Mouse (Mus musculus) forebrain, embryonic 10.5 days (tissue): ENCODE measurements around the gene Hspb2. TPM values are rescaled to one million over a fixed set of nuclear protein-coding genes. Genes with fewer than 3 reads are reported as not detected.

Experiments used
- DNase-seq: peaks from one replicate; pipeline ENCODE4 v3.0.0-alpha.2; 2017; ENCODE audit warnings: low spot score; ENCODE audit errors: extremely low spot score
- H3K27ac ChIP-seq: fragments of 300-500 bp; sonication (generic); 2 replicates; pipeline ENCODE4 v1.5.1; 2016; ENCODE audit warnings: mild to moderate bottlenecking
- H3K27me3 ChIP-seq: fragments of 300-500 bp; sonication (generic); 2 replicates; pipeline ENCODE4 v1.6.1; 2016; ENCODE audit warnings: mild to moderate bottlenecking; ENCODE audit not compliant: poor library complexity, severe bottlenecking
- H3K36me3 ChIP-seq: fragments of 300-500 bp; sonication (generic); replicated peaks from 2 replicates; pipeline ENCODE4 v1.6.1; 2016; ENCODE audit warnings: mild to moderate bottlenecking, moderate library complexity
- H3K4me1 ChIP-seq: fragments of 300-500 bp; sonication (generic); 2 replicates; pipeline ENCODE4 v1.6.1; 2016
- H3K4me3 ChIP-seq: fragments of 300-500 bp; sonication (generic); 2 replicates; pipeline ENCODE4 v1.5.1; 2016; ENCODE audit warnings: mild to moderate bottlenecking, moderate library complexity
- H3K9me3 ChIP-seq: fragments of 300-500 bp; sonication (generic); 2 replicates; pipeline ENCODE4 v1.6.1; 2016; ENCODE audit warnings: mild to moderate bottlenecking, moderate library complexity
- WGBS: fragments of 180-500 bp; shearing (Covaris S2); methylation state at CpG from one replicate; pipeline ENCODE4 v1.1.7; 2016; 5-methylcytosine and 5-hydroxymethylcytosine counted together
- polyA plus RNA-seq: library from polyadenylated mRNA; unstranded; fragments of >200 nt; fragmentation: Nextera tagmentation; extraction: Ambion mirVana; gene quantifications from 2 replicates; pipeline ENCODE4 v1.2.1, GENCODE M21; 2016

The Hspb2 gene
- polyA plus RNA-seq, 1 experiment from 2014 or later = 0.69 TPM

GRCm38 (mm10) chr9:50724147-50724546 lies 28.0 kb downstream of the Hspb2 start:
- Histone ChIP-seq H3K9me3 (no peaks in the 10 kb centered on the region), H3K4me1 (peaks cover 66% of the 10 kb centered on the region), H3K27me3 (no peaks in the 10 kb centered on the region), H3K4me3 (no peak overlapping the region), H3K36me3 (peaks cover 6% of the 10 kb centered on the region), H3K27ac (peak overlapping the region; percentile 31; the same call in 1 of the 2 replicates)
- 84% methylated on average over 2 of the region's 2 CpGs for WGBS
- no peak for DNase-seq

GRCm38 (mm10) chr9:50723406-50723805 lies 28.7 kb downstream of the Hspb2 start:
- no peak overlapping the region for H3K4me3 ChIP-seq
- WGBS = 93% methylated on average over 7 of the region's 7 CpGs
- no peaks in the 10 kb centered on the region for H3K27me3 ChIP-seq
- no peak for DNase-seq
- peaks cover 6% of the 10 kb centered on the region for H3K36me3 ChIP-seq
- no peak overlapping the region for H3K27ac ChIP-seq
- H3K4me1 ChIP-seq = peaks cover 63% of the 10 kb centered on the region
- H3K9me3 ChIP-seq = no peaks in the 10 kb centered on the region

GRCm38 (mm10) chr9:50722451-50722911 lies 29.7 kb downstream of the Hspb2 start:
- no peak for DNase-seq
- H3K36me3 ChIP-seq = peaks cover 11% of the 10 kb centered on the region
- H3K27ac ChIP-seq = 0 out of 2 replicates have a peak overlapping the region, but pooled peaks have one; percentile 25
- no peak overlapping the region for H3K4me3 ChIP-seq
- no peaks in the 10 kb centered on the region for H3K27me3 ChIP-seq
- no peaks in the 10 kb centered on the region for H3K9me3 ChIP-seq
- H3K4me1 ChIP-seq = peaks cover 54% of the 10 kb centered on the region
- WGBS = 63% methylated on average over 8 of the region's 8 CpGs

- Histone ChIP-seq H3K36me3 (peaks cover 18% of the 10 kb centered on the region), H3K4me3 (no peak overlapping the region), H3K4me1 (peaks cover 40% of the 10 kb centered on the region), H3K9me3 (no peaks in the 10 kb centered on the region), H3K27me3 (no peaks in the 10 kb centered on the region), H3K27ac (no peak overlapping the region)
- WGBS = 51% methylated on average over 12 of the region's 12 CpGs
- no peak for DNase-seq
Observed at GRCm38 (mm10) chr9:50721061-50721460, 31.1 kb downstream of the Hspb2 start.

- Histone ChIP-seq H3K27me3 (no peaks in the 10 kb centered on the region), H3K9me3 (no peaks in the 10 kb centered on the region), H3K4me3 (no peak overlapping the region), H3K27ac (no peak overlapping the region), H3K36me3 (peaks cover 21% of the 10 kb centered on the region), H3K4me1 (peaks cover 19% of the 10 kb centered on the region)
- no peak for DNase-seq
- WGBS = 89% methylated on average over 4 of the region's 4 CpGs
Observed at GRCm38 (mm10) chr9:50718878-50719277, 33.3 kb downstream of the Hspb2 start.

- Histone ChIP-seq H3K4me3 (no peak overlapping the region), H3K9me3 (no peaks in the 10 kb centered on the region), H3K27me3 (no peaks in the 10 kb centered on the region), H3K4me1 (no peaks in the 10 kb centered on the region), H3K27ac (no peak overlapping the region), H3K36me3 (peaks cover 28% of the 10 kb centered on the region)
- WGBS = 72% methylated on average over 4 of the region's 4 CpGs
- DNase-seq = no peak
Observed at GRCm38 (mm10) chr9:50714188-50714587, 38.0 kb downstream of the Hspb2 start.

GRCm38 (mm10) chr9:50711337-50711736 lies 40.8 kb downstream of the Hspb2 start:
- H3K9me3 ChIP-seq = no peaks in the 10 kb centered on the region
- H3K4me1 ChIP-seq = no peaks in the 10 kb centered on the region
- no peaks in the 10 kb centered on the region for H3K27me3 ChIP-seq
- H3K27ac ChIP-seq = no peak overlapping the region
- no peak overlapping the region for H3K4me3 ChIP-seq
- DNase-seq = no peak
- peaks cover 31% of the 10 kb centered on the region for H3K36me3 ChIP-seq
- 82% methylated on average over 4 of the region's 4 CpGs for WGBS

GRCm38 (mm10) chr9:50709108-50709507 lies 43.0 kb downstream of the Hspb2 start:
- no peaks in the 10 kb centered on the region for H3K9me3 ChIP-seq
- H3K36me3 ChIP-seq = peaks cover 24% of the 10 kb centered on the region
- no peak overlapping the region for H3K27ac ChIP-seq
- DNase-seq = no peak
- H3K27me3 ChIP-seq = no peaks in the 10 kb centered on the region
- peaks cover 11% of the 10 kb centered on the region; the same call in 1 of the 2 replicates for H3K4me1 ChIP-seq
- 32% methylated on average over 2 of the region's 2 CpGs for WGBS
- no peak overlapping the region for H3K4me3 ChIP-seq

- 62% methylated on average over 6 of the region's 6 CpGs for WGBS
- DNase-seq = no peak
- H3K9me3 ChIP-seq = no peaks in the 10 kb centered on the region
Observed at GRCm38 (mm10) chr9:50704907-50705306, 47.2 kb downstream of the Hspb2 start.

More at GRCm38 (mm10) chr9:50704907-50705306, 47.2 kb downstream of the Hspb2 start:
- H3K4me1 ChIP-seq = peaks cover 11% of the 10 kb centered on the region; the same call in 1 of the 2 replicates
- H3K27ac ChIP-seq = no peak overlapping the region
- H3K36me3 ChIP-seq = peaks cover 43% of the 10 kb centered on the region
- H3K4me3 ChIP-seq = no peak overlapping the region
- peaks cover 22% of the 10 kb centered on the region for H3K27me3 ChIP-seq

Other genes with a start within 250 kb of the Hspb2 start
- 81.2 and 86.5 TPM in 2 replicates for gene Pts, start 223.6 kb downstream of the Hspb2 start, polyA plus RNA-seq
- gene Il18, start 197.5 kb downstream of the Hspb2 start, polyA plus RNA-seq = 3.7 and 4.5 TPM in 2 replicates
- gene Bco2, start 197.2 kb downstream of the Hspb2 start, polyA plus RNA-seq = 0.25 TPM in 2 replicates
- gene Tex12, start 191.0 kb downstream of the Hspb2 start, polyA plus RNA-seq = 0.17 TPM in 1 of 2 replicates, not detected in the other
- 325 and 340 TPM in 2 replicates for gene Sdhd, start 148.5 kb downstream of the Hspb2 start, polyA plus RNA-seq
- gene Timm8b, start 148.4 kb downstream of the Hspb2 start, polyA plus RNA-seq = 308 and 321 TPM in 2 replicates
- 6.5 and 7.9 TPM in 2 replicates for gene Pih1d2, start 135.0 kb downstream of the Hspb2 start, polyA plus RNA-seq
- 20.5 and 22.1 TPM in 2 replicates for gene Nkapd1, start 134.9 kb downstream of the Hspb2 start, polyA plus RNA-seq
- gene Dlat, start 92.6 kb downstream of the Hspb2 start, polyA plus RNA-seq = 54.0 and 59.0 TPM in 2 replicates
- gene Dixdc1, start 12.8 kb downstream of the Hspb2 start, polyA plus RNA-seq = 22.2 and 23.0 TPM in 2 replicates
- 2.1 and 2.5 TPM in 2 replicates for gene 2310030G06Rik, start 5.8 kb downstream of the Hspb2 start, polyA plus RNA-seq
- 3.2 and 5.7 TPM in 2 replicates for gene Cryab, start 1.0 kb downstream of the Hspb2 start, polyA plus RNA-seq
- 12.2 and 14.5 TPM in 2 replicates for gene Fdxacb1, start 15.9 kb upstream of the Hspb2 start, polyA plus RNA-seq
- 35.0 and 36.9 TPM in 2 replicates for gene Alg9, start 22.7 kb upstream of the Hspb2 start, polyA plus RNA-seq
- gene 1110032A03Rik, start 23.2 kb upstream of the Hspb2 start, polyA plus RNA-seq = 23.2 and 24.7 TPM in 2 replicates
- gene Ppp2r1b, start 92.9 kb upstream of the Hspb2 start, polyA plus RNA-seq = 170 and 171 TPM in 2 replicates